Mouse (Mus musculus) embryonic facial prominence, embryonic 10.5 days (tissue): Measurements from ENCODE around the gene Gm42957. TPM values are rescaled to one million over a fixed set of nuclear protein-coding genes. Genes with fewer than 3 reads are reported as not detected.
"Not testable (repeated sequence)": the region's sequence is repeated elsewhere in the genome, so short reads cannot be mapped to it uniquely, and the experiment has no call there.

Experiments used
- DNase-seq: peaks from one replicate; pipeline ENCODE4 v3.0.0-alpha.2; 2017; ENCODE audit warnings: low spot score
- H3K27ac ChIP-seq: fragments of 300-500 bp; sonication (generic); replicated peaks from 2 replicates; pipeline ENCODE4 v1.5.1; 2016; ENCODE audit warnings: mild to moderate bottlenecking
- H3K27me3 ChIP-seq: fragments of 300-500 bp; sonication (generic); replicated peaks from 2 replicates; pipeline ENCODE4 v1.6.1; 2016; ENCODE audit warnings: low read depth, mild to moderate bottlenecking; ENCODE audit not compliant: poor library complexity, severe bottlenecking
- H3K36me3 ChIP-seq: fragments of 300-500 bp; sonication (generic); replicated peaks from 2 replicates; pipeline ENCODE4 v1.6.1; 2016; ENCODE audit warnings: mild to moderate bottlenecking, moderate library complexity
- H3K4me1 ChIP-seq: fragments of 300-500 bp; sonication (generic); 2 replicates; pipeline ENCODE4 v1.6.1; 2016
- H3K4me3 ChIP-seq: fragments of 300-500 bp; sonication (generic); 2 replicates; pipeline ENCODE4 v1.5.1; 2016; ENCODE audit warnings: mild to moderate bottlenecking, moderate library complexity
- H3K9me3 ChIP-seq: fragments of 300-500 bp; sonication (generic); 2 replicates; pipeline ENCODE4 v1.6.1; 2016; ENCODE audit warnings: mild to moderate bottlenecking
- WGBS: fragments of 180-500 bp; shearing (Covaris S2); methylation state at CpG from one replicate; pipeline ENCODE4 v1.1.7; 2016; 5-methylcytosine and 5-hydroxymethylcytosine counted together
- polyA plus RNA-seq: library from polyadenylated mRNA; unstranded; fragments of >200 nt; fragmentation: Nextera tagmentation; extraction: Ambion mirVana; gene quantifications from 2 replicates; pipeline ENCODE4 v1.2.1, GENCODE M21; 2016

Gene Gm42957
- polyA plus RNA-seq, 1 experiment from 2014 or later: 0.09 TPM

DNA sequence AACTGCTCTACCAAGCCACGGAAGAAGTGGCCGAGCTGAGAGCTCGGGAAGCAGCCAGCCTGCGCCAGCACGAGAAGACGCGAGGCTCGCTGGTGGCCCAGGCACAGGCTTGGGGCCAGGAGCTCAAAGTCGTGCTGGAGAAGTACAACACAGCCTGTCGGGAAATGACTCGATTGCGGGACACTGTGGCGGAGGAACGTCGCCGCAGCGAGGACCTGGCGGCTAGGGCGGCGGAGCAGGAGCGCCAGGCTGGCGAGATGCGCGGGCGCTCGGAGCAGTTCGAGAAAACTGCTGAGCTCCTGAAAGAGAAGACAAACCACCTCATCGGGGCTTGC lies 49.5 kb downstream of the Gm42957 start:
- peaks cover 14% of the 10 kb centered on the region for H3K4me1 ChIP-seq
- H3K9me3 ChIP-seq: no peaks in the 10 kb centered on the region
- DNase-seq: peak; percentile 44
- H3K27me3 ChIP-seq: peaks cover 72% of the 10 kb centered on the region
- no peak overlapping the region for H3K27ac ChIP-seq
- 36% methylated on average over 28 of the region's 28 CpGs for WGBS
- H3K36me3 ChIP-seq: no peaks in the 10 kb centered on the region
- peak overlapping the region; percentile 46 for H3K4me3 ChIP-seq

GRCm38 (mm10) chr3:96686057-96686456 lies 50.8 kb downstream of the Gm42957 start:
- H3K27ac ChIP-seq, H3K4me3 ChIP-seq, DNase-seq, H3K36me3 ChIP-seq, H3K9me3 ChIP-seq: not testable (repeated sequence)
- peaks cover 19% of the 10 kb centered on the region for H3K4me1 ChIP-seq
- WGBS: 93% methylated on average over 5 of the region's 5 CpGs
- peaks cover 64% of the 10 kb centered on the region for H3K27me3 ChIP-seq

DNA sequence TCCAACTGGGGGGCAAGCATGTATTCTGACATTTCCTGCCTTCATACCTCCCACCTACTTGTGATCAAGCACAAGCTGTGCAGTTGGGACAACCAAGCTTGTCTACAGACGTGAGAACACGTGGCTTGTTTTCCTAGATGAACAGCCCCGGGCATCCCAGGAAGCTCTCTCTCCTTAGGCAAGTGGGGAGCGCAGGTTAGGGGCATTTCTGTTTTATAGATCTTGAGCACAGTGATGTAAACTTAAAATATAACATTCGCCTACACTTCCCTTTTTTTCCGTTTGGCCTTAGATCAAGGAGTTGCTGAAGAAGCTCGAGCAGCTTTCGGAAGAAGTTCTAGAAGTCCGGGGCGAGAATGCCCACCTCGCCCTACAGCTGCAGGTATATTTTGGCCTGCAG lies 53.6 kb downstream of the Gm42957 start:
- H3K27ac ChIP-seq: no peak overlapping the region

GRCm38 (mm10) chr3:96690298-96690697 lies 55.0 kb downstream of the Gm42957 start:
- Histone ChIP-seq H3K4me1 (peaks cover 17% of the 10 kb centered on the region), H3K9me3 (no peaks in the 10 kb centered on the region), H3K27me3 (peaks cover 26% of the 10 kb centered on the region), H3K4me3 (no peak overlapping the region), H3K36me3 (no peaks in the 10 kb centered on the region), H3K27ac (no peak overlapping the region)
- WGBS: 59% methylated on average over 3 of the region's 3 CpGs
- no peak for DNase-seq

More for the DNA sequence above, 53.6 kb downstream of the Gm42957 start:
- Histone ChIP-seq H3K9me3 (no peaks in the 10 kb centered on the region), H3K36me3 (no peaks in the 10 kb centered on the region), H3K4me3 (no peak overlapping the region), H3K27me3 (peaks cover 40% of the 10 kb centered on the region), H3K4me1 (peaks cover 24% of the 10 kb centered on the region)
- 83% methylated on average over 11 of the region's 11 CpGs for WGBS
- DNase-seq: no peak

- H3K36me3 ChIP-seq: no peaks in the 10 kb centered on the region
- H3K9me3 ChIP-seq: no peaks in the 10 kb centered on the region
- WGBS: 14% methylated on average over 3 of the region's 3 CpGs
These were observed 57.2 kb downstream of the Gm42957 start for GRCm38 (mm10) chr3:96692506-96692905.

GRCm38 (mm10) chr3:96693579-96693978 lies 58.3 kb downstream of the Gm42957 start:
- no peaks in the 10 kb centered on the region for H3K9me3 ChIP-seq
- no peaks in the 10 kb centered on the region for H3K36me3 ChIP-seq
- no peak for DNase-seq
- H3K4me3 ChIP-seq: no peak overlapping the region
- H3K27me3 ChIP-seq: peaks cover 16% of the 10 kb centered on the region
- peaks cover 43% of the 10 kb centered on the region for H3K4me1 ChIP-seq
- no peak overlapping the region for H3K27ac ChIP-seq
- WGBS: 93% methylated on average over 1 of the region's 1 CpGs

More at GRCm38 (mm10) chr3:96692506-96692905, 57.2 kb downstream of the Gm42957 start:
- Histone ChIP-seq H3K27ac (peak overlapping the region; percentile 25; the same call in 1 of the 2 replicates), H3K4me1 (peaks cover 35% of the 10 kb centered on the region), H3K4me3 (no peak overlapping the region), H3K27me3 (peaks cover 18% of the 10 kb centered on the region)
- DNase-seq: peak; percentile 61

DNA sequence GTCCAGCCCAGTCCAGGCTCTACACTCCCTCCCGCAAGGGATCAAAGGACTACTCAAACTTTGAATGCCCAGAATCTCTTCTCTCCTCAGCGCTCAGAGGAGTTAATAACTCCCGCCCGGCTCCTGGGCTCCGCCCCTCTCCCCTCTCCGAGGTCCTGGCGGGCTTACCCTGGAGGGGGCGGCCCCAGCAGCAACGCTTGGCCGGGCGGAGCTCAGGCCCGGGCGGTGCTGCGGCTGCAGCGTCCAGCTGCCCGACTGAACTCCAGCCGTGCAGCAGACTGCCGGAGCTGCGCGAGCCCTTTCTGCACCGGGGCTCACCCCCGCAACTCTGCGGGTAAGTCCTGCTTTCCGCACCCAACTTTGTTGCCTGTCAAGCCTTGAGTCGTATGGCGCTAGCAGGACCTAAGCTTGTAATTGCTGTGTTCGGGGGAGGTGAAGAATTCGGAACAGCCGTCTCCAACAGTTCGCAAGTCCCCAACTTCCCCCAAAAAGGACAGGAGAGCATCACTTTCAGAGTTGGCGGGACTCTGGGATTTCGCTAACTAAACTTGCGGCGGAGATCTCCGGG lies 61.0 kb downstream of the Gm42957 start, which contains the start of gene Pias3:
TSS of gene Pias3 (plus strand) at position 187 of the 568 bp plus-strand sequence.
- peak; percentile 91 for DNase-seq

GRCm38 (mm10) chr3:96696766-96697732 lies 61.8 kb downstream of the Gm42957 start:
- WGBS: under 1% methylated on average over 85 of the region's 85 CpGs
- H3K9me3 ChIP-seq: no peaks in the 10 kb centered on the region
- peak overlapping the region; percentile 92 for H3K4me3 ChIP-seq

More for the DNA sequence above, 61.0 kb downstream of the Gm42957 start, which contains the start of gene Pias3:
- under 1% methylated on average over 35 of the region's 35 CpGs for WGBS
- H3K4me1 ChIP-seq: peaks cover 45% of the 10 kb centered on the region
- no peaks in the 10 kb centered on the region for H3K9me3 ChIP-seq
- H3K4me3 ChIP-seq: peak within 1 kb of the TSS; percentile 92
- no peaks in the 10 kb centered on the region for H3K27me3 ChIP-seq
- peak within 1 kb of the TSS; percentile 99 for H3K27ac ChIP-seq
- H3K36me3 ChIP-seq: peaks cover 23% of the 10 kb centered on the region

GRCm38 (mm10) chr3:96698993-96699690 lies 63.9 kb downstream of the Gm42957 start:
- H3K9me3 ChIP-seq: no peaks in the 10 kb centered on the region
- WGBS: 54% methylated on average over 19 of the region's 19 CpGs
- H3K27me3 ChIP-seq: no peaks in the 10 kb centered on the region
- no peak for DNase-seq
- peaks cover 51% of the 10 kb centered on the region for H3K36me3 ChIP-seq
- peak overlapping the region; percentile 8; the same call in 1 of the 2 replicates for H3K4me3 ChIP-seq
- H3K27ac ChIP-seq: peak overlapping the region; percentile 35; the same call in 1 of the 2 replicates
- H3K4me1 ChIP-seq: peaks cover 39% of the 10 kb centered on the region

More at GRCm38 (mm10) chr3:96696766-96697732, 61.8 kb downstream of the Gm42957 start:
- Histone ChIP-seq H3K36me3 (peaks cover 31% of the 10 kb centered on the region), H3K4me1 (peaks cover 45% of the 10 kb centered on the region), H3K27me3 (no peaks in the 10 kb centered on the region), H3K27ac (peak overlapping the region; percentile 99)
- DNase-seq: peak; percentile 94

GRCm38 (mm10) chr3:96700376-96700775 lies 65.1 kb downstream of the Gm42957 start:
- no peaks in the 10 kb centered on the region for H3K9me3 ChIP-seq
- peaks cover 39% of the 10 kb centered on the region for H3K4me1 ChIP-seq
- H3K4me3 ChIP-seq: no peak overlapping the region
- H3K27me3 ChIP-seq: no peaks in the 10 kb centered on the region
- H3K27ac ChIP-seq: no peak overlapping the region
- H3K36me3 ChIP-seq: peaks cover 64% of the 10 kb centered on the region
- peak; percentile 43 for DNase-seq
- WGBS: 55% methylated on average over 7 of the region's 7 CpGs

GRCm38 (mm10) chr3:96701003-96701402 lies 65.7 kb downstream of the Gm42957 start:
- H3K27me3 ChIP-seq: 0 out of 2 replicates have a peak, but pooled peaks cover 1% of the 10 kb centered on the region
- 89% methylated on average over 4 of the region's 4 CpGs for WGBS
- H3K36me3 ChIP-seq: peaks cover 70% of the 10 kb centered on the region
- no peaks in the 10 kb centered on the region for H3K9me3 ChIP-seq
- H3K4me3 ChIP-seq: no peak overlapping the region
- H3K27ac ChIP-seq: no peak overlapping the region
- DNase-seq: no peak
- H3K4me1 ChIP-seq: peaks cover 33% of the 10 kb centered on the region
